Mouse (Mus musculus) myocyte (in vitro differentiated cells): ENCODE measurements at regions not wholly inside any gene's neighbourhood (a gene's known extent, or its start where the extent isn't known, plus 50 kb on each side); places are given as distances from the start of the nearest gene placed in this dataset.
A peak's percentile ranks its signal among the peaks of the same experiment; 100 is the strongest.

Experiments used
- H3K27me3 ChIP-seq: one replicate; pipeline ENCODE4 v1.6.1; 2011; ENCODE audit not compliant: control insufficient read depth, insufficient read depth, insufficient read length
- H3K36me3 ChIP-seq: one replicate; pipeline ENCODE4 v1.6.1; 2011; ENCODE audit not compliant: control insufficient read depth, insufficient read depth
- H3K4me2 ChIP-seq: one replicate; pipeline ENCODE4 v1.6.1; 2011; ENCODE audit warnings: low read depth, control low read depth
- H3K4me3 ChIP-seq: one replicate; pipeline ENCODE4 v1.5.1; 2011; ENCODE audit warnings: mild to moderate bottlenecking, control low read depth, moderate library complexity
- H3K79me2 ChIP-seq: one replicate; pipeline ENCODE4 v1.6.1; 2011; ENCODE audit not compliant: control insufficient read depth, insufficient read depth
- H3ac ChIP-seq: one replicate; pipeline ENCODE4 v1.6.1; 2011; ENCODE audit not compliant: control insufficient read depth, insufficient read length
- CEBPB ChIP-seq: IDR thresholded peaks from 2 replicates; pipeline ENCODE4 v1.6.1; 2011; ENCODE audit warnings: mild to moderate bottlenecking, moderate library complexity; ENCODE audit not compliant: poor library complexity, insufficient read depth, severe bottlenecking
- E2F4 ChIP-seq: IDR thresholded peaks from one replicate; pipeline ENCODE4 v1.6.1; 2011; ENCODE audit warnings: mild to moderate bottlenecking, control low read depth, moderate library complexity; ENCODE audit not compliant: insufficient read depth
- MAX ChIP-seq: IDR thresholded peaks from one replicate; pipeline ENCODE4 v1.6.1; 2011; ENCODE audit warnings: low read depth, mild to moderate bottlenecking, control low read depth
- MYOD1 ChIP-seq, 3 experiments: IDR thresholded peaks; one replicate each; pipeline ENCODE4 v1.6.1; 2011; ENCODE audit warnings: control low read depth in 2 of 3, low read depth in 2 of 3, mild to moderate bottlenecking in 2 of 3, moderate library complexity in 1 of 3; ENCODE audit not compliant: insufficient read length in 2 of 3, control insufficient read depth in 1 of 3
- MYOG ChIP-seq, 3 experiments: IDR thresholded peaks; one replicate each; pipeline ENCODE4 v1.6.1; 2011; ENCODE audit warnings: control low read depth in 2 of 3, low read depth in 2 of 3, mild to moderate bottlenecking in 2 of 3; ENCODE audit not compliant: insufficient read length in 2 of 3, control insufficient read depth in 1 of 3, insufficient read depth in 1 of 3
- POLR2A ChIP-seq: IDR thresholded peaks from one replicate; pipeline ENCODE4 v1.6.1; 2011; ENCODE audit warnings: low read depth, mild to moderate bottlenecking, control low read depth, moderate library complexity; ENCODE audit not compliant: insufficient read length
- POLR2AphosphoS2 ChIP-seq: IDR thresholded peaks from one replicate; pipeline ENCODE4 v1.6.1; 2011; ENCODE audit warnings: low read depth, control low read depth; ENCODE audit not compliant: insufficient read length
- REST ChIP-seq: IDR thresholded peaks from one replicate; pipeline ENCODE4 v1.6.1; 2011; ENCODE audit warnings: mild to moderate bottlenecking, control low read depth, moderate library complexity; ENCODE audit not compliant: insufficient read depth, insufficient read length
- SRF ChIP-seq: IDR thresholded peaks from one replicate; pipeline ENCODE4 v1.6.1; 2011; ENCODE audit warnings: low read depth; ENCODE audit not compliant: control insufficient read depth, insufficient read length
- TCF12 ChIP-seq: IDR thresholded peaks from one replicate; pipeline ENCODE4 v1.6.1; 2011; ENCODE audit warnings: mild to moderate bottlenecking, control low read depth; ENCODE audit not compliant: poor library complexity, insufficient read depth, severe bottlenecking
- TCF3 ChIP-seq: IDR thresholded peaks from one replicate; pipeline ENCODE4 v1.6.1; 2011; ENCODE audit warnings: low read depth, control low read depth; ENCODE audit not compliant: insufficient read length
- USF1 ChIP-seq: IDR thresholded peaks from one replicate; pipeline ENCODE4 v1.6.1; 2011; ENCODE audit warnings: low read depth, mild to moderate bottlenecking, control low read depth, moderate library complexity

- Histone ChIP-seq H3K79me2 (peaks cover 14% of the 10 kb centered on the region), H3K36me3 (no peaks in the 10 kb centered on the region), H3K4me2 (peak overlapping the region; percentile 99), H3ac (no peak overlapping the region), H3K27me3 (no peaks in the 10 kb centered on the region), H3K4me3 (peak overlapping the region; percentile 33)
- TF ChIP-seq TCF3 (no peak), POLR2A (no peak), REST (no peak), SRF (no peak), USF1 (no peak), MAX (no peak), MYOG (IDR thresholded peaks at IDR 0.05; ENCODE audit: control insufficient read depth in 1 of 3, insufficient read depth in 1 of 3, insufficient read length in 2 of 3, low read depth in 2 of 3) (no peak), TCF12 (no peak)
Observed at GRCm38 (mm10) chr13:107891946-107892345, 152.3 kb upstream of the Smim15 start.

- Histone ChIP-seq H3ac (peak overlapping the region; percentile 98), H3K36me3 (no peaks in the 10 kb centered on the region), H3K4me3 (peak overlapping the region; percentile 33), H3K27me3 (no peaks in the 10 kb centered on the region), H3K4me2 (peak overlapping the region; percentile 99), H3K79me2 (peaks cover 22% of the 10 kb centered on the region)
- TF ChIP-seq USF1 (no peak), TCF3 (no peak), POLR2AphosphoS2 (no peak), E2F4 (no peak), TCF12 (no peak), MYOG (IDR thresholded peaks at IDR 0.05; ENCODE audit: control insufficient read depth in 1 of 3, insufficient read depth in 1 of 3, insufficient read length in 2 of 3, low read depth in 2 of 3) (peak in 1 of 3 experiments; percentile 15), SRF (no peak), POLR2A (peak; percentile 34)
Observed at GRCm38 (mm10) chr13:107890866-107891821, 153.1 kb upstream of the Smim15 start.

- Histone ChIP-seq H3K4me2 (peak overlapping the region; percentile 99), H3K27me3 (no peaks in the 10 kb centered on the region), H3K79me2 (peaks cover 31% of the 10 kb centered on the region), H3K4me3 (peak overlapping the region; percentile 33), H3K36me3 (no peaks in the 10 kb centered on the region), H3ac (peak overlapping the region; percentile 98)
- peak; percentile 81 for TF ChIP-seq POLR2A
- TF ChIP-seq MYOG (IDR thresholded peaks at IDR 0.05; ENCODE audit: control insufficient read depth in 1 of 3, insufficient read depth in 1 of 3, insufficient read length in 2 of 3, low read depth in 2 of 3) = no peak
- peak; percentile 61 for TF ChIP-seq REST
- TF ChIP-seq USF1 = no peak
- TF ChIP-seq POLR2AphosphoS2 = peak; percentile 90
- TF ChIP-seq MYOD1 (IDR thresholded peaks at IDR 0.05; ENCODE audit: control insufficient read depth in 1 of 3, insufficient read length in 2 of 3, low read depth in 2 of 3) = peak in 1 of 3 experiments; percentile 23
- no peak for TF ChIP-seq CEBPB
- TF ChIP-seq E2F4 = no peak
- TF ChIP-seq TCF12 = no peak
- no peak for TF ChIP-seq TCF3
- no peak for TF ChIP-seq MAX
- TF ChIP-seq SRF = peak; percentile 100
Observed at GRCm38 (mm10) chr13:107889985-107890865, 154.0 kb upstream of the Smim15 start.

GRCm38 (mm10) chr13:107889588-107889984, 154.7 kb upstream of the Smim15 start:
- Histone ChIP-seq H3K27me3 (no peaks in the 10 kb centered on the region), H3K4me3 (peak overlapping the region; percentile 33), H3ac (peak overlapping the region; percentile 98), H3K36me3 (no peaks in the 10 kb centered on the region), H3K4me2 (no peak overlapping the region), H3K79me2 (peaks cover 38% of the 10 kb centered on the region)
- TF ChIP-seq MYOD1 (IDR thresholded peaks at IDR 0.05; ENCODE audit: control insufficient read depth in 1 of 3, insufficient read length in 2 of 3, low read depth in 2 of 3) (no peak), E2F4 (no peak), MYOG (IDR thresholded peaks at IDR 0.05; ENCODE audit: control insufficient read depth in 1 of 3, insufficient read depth in 1 of 3, insufficient read length in 2 of 3, low read depth in 2 of 3) (no peak), USF1 (no peak), SRF (no peak), CEBPB (no peak), POLR2A (no peak), TCF3 (no peak), POLR2AphosphoS2 (no peak), TCF12 (no peak), MAX (no peak), REST (no peak)
